Mouse (Mus musculus): ENCODE measurements around the gene Cys1. TPM values are rescaled to one million over a fixed set of nuclear protein-coding genes. Genes with fewer than 3 reads are reported as not detected.
A peak's percentile ranks its signal among the peaks of the same experiment; 100 is the strongest.

Cys1 gene
- total and polyA plus RNA-seq, 2 experiments from 2014 or later = 0.85 to 3.8 TPM

DNA sequence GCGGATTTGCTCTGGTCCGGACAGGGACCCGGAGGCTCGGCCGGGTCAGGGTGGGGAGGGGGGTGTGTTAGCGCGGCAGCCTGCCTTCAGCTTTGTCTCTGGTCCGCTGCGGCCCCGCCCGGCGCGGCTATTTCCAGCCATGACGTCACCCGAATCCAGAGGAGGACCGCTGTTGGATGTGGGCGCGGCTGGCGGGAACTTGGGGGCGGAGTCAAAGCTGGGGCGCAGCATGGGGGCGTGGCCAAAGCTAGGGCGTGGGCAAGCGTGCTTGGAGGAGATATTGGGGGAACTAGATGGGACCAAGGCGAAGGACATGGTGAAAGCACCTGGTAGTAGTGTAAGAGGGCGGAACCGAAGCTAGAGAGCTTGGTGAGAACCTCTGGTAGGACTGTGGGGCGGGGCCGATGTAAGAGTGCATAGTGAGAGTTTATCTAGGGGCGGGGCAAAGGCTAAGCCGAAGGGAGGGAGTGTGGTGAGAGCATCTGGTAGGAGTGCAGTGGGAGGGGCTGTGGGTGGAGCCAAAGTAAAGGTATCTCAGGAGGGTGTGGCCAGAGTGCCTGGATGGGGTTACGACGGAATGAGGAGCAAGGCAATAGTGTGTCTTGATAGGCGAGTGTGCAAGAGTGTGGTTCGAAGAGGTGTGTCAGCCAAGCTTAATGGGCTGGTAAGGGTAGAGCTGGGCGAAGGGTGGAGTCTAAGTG lies 29.8 kb downstream of the Cys1 start:
- no peaks in the 10 kb centered on the region for H3K27me3 ChIP-seq (ENCODE audit: control insufficient read depth, insufficient read depth, low read length)
- 1% methylated on average over 36 of the region's 36 CpGs for WGBS
- no peaks in the 10 kb centered on the region for H3K9me3 ChIP-seq (replicated peaks; ENCODE audit: control insufficient read depth, low read length)
- TF ChIP-seq EP300 (IDR thresholded peaks at IDR 0.05; ENCODE audit: low read depth) (no peak), CTCF (IDR thresholded peaks at IDR 0.05; ENCODE audit: low read depth) (no peak)
- peak; percentile 94 for DNase-seq (ENCODE audit: low spot score)
- peak overlapping the region; percentile 76 for H3K4me2 ChIP-seq (ENCODE audit: low read depth, low read length)
- H3K36me3 ChIP-seq (replicated peaks; ENCODE audit: control insufficient read depth, insufficient read depth, low read length) = peaks cover 35% of the 10 kb centered on the region
- peak overlapping the region; percentile 89 for H3K9ac ChIP-seq (replicated peaks; ENCODE audit: low read depth, low read length)
- peak overlapping the region; percentile 73 for H3K4me3 ChIP-seq (ENCODE audit: low read depth, low read length)
- peaks cover 21% of the 10 kb centered on the region for H3K4me1 ChIP-seq (ENCODE audit: control insufficient read depth, insufficient read depth)
- ATAC-seq (ENCODE audit: insufficient read depth, low read depth) = peak; percentile 80
- H3K27ac ChIP-seq (ENCODE audit: low read depth) = peak overlapping the region; percentile 95

DNA sequence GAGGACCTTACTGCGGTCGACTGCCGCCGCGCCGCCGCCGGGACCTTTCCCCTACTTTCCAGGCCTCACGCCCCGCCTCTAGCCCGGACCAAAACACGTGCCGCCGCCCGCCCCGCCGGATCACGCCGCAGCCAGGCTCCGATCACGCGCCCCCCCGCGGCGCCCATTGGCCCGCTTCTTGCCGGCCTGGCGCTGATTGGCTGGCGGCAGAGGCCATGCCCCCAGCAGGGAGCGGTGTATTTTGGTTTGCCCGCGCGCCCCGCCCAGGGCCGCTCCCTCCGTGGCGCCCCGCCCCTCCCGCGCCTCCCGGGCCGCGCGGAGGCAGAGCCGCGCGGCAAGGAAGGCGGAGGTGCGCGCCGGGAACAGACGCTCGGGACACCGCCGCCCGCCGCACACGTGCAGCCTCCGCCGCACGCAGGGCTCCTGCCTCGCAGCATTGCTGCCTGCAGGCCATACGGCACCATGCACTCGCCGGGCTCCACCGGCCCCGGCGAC lies 30.5 kb downstream of the Cys1 start, which contains the start of gene Klf11:
Gene Klf11 (plus strand): TSS at position 212 of the 495 bp plus-strand sequence.
- Histone ChIP-seq H3K4me2 (ENCODE audit: low read depth, low read length) (peak within 1 kb of the TSS; percentile 76), H3K36me3 (replicated peaks; ENCODE audit: control insufficient read depth, insufficient read depth, low read length) (peaks cover 28% of the 10 kb centered on the region), H3K4me1 (ENCODE audit: control insufficient read depth, insufficient read depth) (peaks cover 21% of the 10 kb centered on the region), H3K9me3 (replicated peaks; ENCODE audit: control insufficient read depth, low read length) (no peaks in the 10 kb centered on the region), H3K27me3 (ENCODE audit: control insufficient read depth, insufficient read depth, low read length) (no peaks in the 10 kb centered on the region), H3K4me3 (ENCODE audit: low read depth, low read length) (peak within 1 kb of the TSS; percentile 73), H3K9ac (replicated peaks; ENCODE audit: low read depth, low read length) (peak within 1 kb of the TSS; percentile 89), H3K27ac (ENCODE audit: low read depth) (peak within 1 kb of the TSS; percentile 95)
- under 1% methylated on average over 64 of the region's 68 CpGs for WGBS
- ATAC-seq (ENCODE audit: insufficient read depth, low read depth) = peak; percentile 93
- DNase-seq (ENCODE audit: low spot score) = peak; percentile 94
- no peak for TF ChIP-seq CTCF (IDR thresholded peaks at IDR 0.05; ENCODE audit: low read depth)
- peak; percentile 99 for TF ChIP-seq EP300 (IDR thresholded peaks at IDR 0.05; ENCODE audit: low read depth)

DNA sequence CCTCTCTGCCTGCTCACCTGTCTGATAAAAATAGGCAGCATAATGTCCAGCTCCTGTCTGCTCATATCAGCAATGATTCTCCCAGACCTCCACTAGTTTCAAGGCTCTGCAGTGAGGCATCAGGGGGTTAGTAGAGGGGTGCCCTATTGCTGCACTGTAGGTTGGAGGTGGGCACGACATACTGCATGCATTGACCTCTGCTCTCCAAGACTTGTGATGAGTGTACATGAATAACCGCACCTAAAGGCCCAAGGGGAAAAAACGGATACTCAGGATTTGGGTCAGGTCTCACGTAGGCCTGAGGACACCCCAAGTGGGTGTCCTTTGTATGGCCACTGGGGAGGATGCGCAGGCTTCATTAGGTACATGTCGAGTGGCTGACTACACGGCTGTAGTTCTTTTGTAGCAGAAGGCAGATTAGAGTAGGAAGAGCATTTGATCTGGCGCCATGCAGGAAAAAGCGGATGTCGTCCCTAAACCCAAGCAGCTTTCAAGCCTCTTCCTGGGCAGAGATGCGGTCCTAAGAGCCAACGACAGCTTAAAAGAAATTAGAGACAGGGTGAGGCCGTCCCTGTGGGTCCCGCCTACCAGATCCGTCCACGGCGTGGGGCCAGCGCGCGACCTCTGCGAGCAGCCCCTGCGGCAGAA lies 31.1 kb downstream of the Cys1 start:
- WGBS = 3% methylated on average over 22 of the region's 22 CpGs
- no peaks in the 10 kb centered on the region for H3K27me3 ChIP-seq (ENCODE audit: control insufficient read depth, insufficient read depth, low read length)
- no peak for TF ChIP-seq EP300 (IDR thresholded peaks at IDR 0.05; ENCODE audit: low read depth)
- no peak for TF ChIP-seq CTCF (IDR thresholded peaks at IDR 0.05; ENCODE audit: low read depth)
- ATAC-seq (ENCODE audit: insufficient read depth, low read depth) (peak; percentile 0; the same call in 1 of the 2 replicates), DNase-seq (ENCODE audit: low spot score) (no peak)
- H3K4me2 ChIP-seq (ENCODE audit: low read depth, low read length) = peak overlapping the region; percentile 61
- peaks cover 21% of the 10 kb centered on the region for H3K4me1 ChIP-seq (ENCODE audit: control insufficient read depth, insufficient read depth)
- H3K4me3 ChIP-seq (ENCODE audit: low read depth, low read length) = peak overlapping the region; percentile 73
- peak overlapping the region; percentile 44 for H3K9ac ChIP-seq (replicated peaks; ENCODE audit: low read depth, low read length)
- H3K36me3 ChIP-seq (replicated peaks; ENCODE audit: control insufficient read depth, insufficient read depth, low read length) = peaks cover 23% of the 10 kb centered on the region
- H3K9me3 ChIP-seq (replicated peaks; ENCODE audit: control insufficient read depth, low read length) = no peaks in the 10 kb centered on the region
- peak overlapping the region; percentile 95 for H3K27ac ChIP-seq (ENCODE audit: low read depth)

DNA sequence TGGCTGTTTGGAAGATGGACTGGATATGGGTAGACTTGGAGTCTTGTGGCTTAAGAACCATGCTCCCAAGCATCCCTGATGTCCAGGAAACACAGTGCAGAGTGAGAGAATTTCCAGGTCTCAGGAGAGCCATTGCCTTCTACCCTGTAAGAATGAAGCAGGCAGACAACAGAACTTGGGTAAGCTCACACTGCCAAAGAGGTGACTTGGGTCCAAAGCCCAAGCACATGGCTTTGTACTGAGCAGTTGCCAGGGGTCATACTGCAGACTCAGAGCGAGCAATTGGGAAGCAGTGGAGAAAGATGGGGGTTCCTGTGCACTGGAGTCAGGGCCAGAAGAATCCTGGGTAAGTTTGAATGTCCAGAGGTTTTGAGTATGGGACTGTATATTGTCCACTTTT lies 33.5 kb downstream of the Cys1 start:
- H3K4me2 ChIP-seq (ENCODE audit: low read depth, low read length) = no peak overlapping the region
- no peaks in the 10 kb centered on the region for H3K9me3 ChIP-seq (replicated peaks; ENCODE audit: control insufficient read depth, low read length)
- H3K27ac ChIP-seq (ENCODE audit: low read depth) = no peak overlapping the region
- no peaks in the 10 kb centered on the region for H3K36me3 ChIP-seq (replicated peaks; ENCODE audit: control insufficient read depth, insufficient read depth, low read length)
- WGBS = 67% methylated on average over 1 of the region's 1 CpGs
- no peak overlapping the region for H3K4me3 ChIP-seq (ENCODE audit: low read depth, low read length)
- H3K9ac ChIP-seq (replicated peaks; ENCODE audit: low read depth, low read length) = no peak overlapping the region
- DNase-seq (ENCODE audit: low spot score) = no peak
- H3K4me1 ChIP-seq (ENCODE audit: control insufficient read depth, insufficient read depth) = peaks cover 31% of the 10 kb centered on the region
- TF ChIP-seq CTCF (IDR thresholded peaks at IDR 0.05; ENCODE audit: low read depth) (no peak), EP300 (IDR thresholded peaks at IDR 0.05; ENCODE audit: low read depth) (no peak)
- H3K27me3 ChIP-seq (ENCODE audit: control insufficient read depth, insufficient read depth, low read length) = no peaks in the 10 kb centered on the region
- ATAC-seq (ENCODE audit: insufficient read depth, low read depth) = no peak

GRCm38 (mm10) chr12:24645901-24646300 lies 35.7 kb downstream of the Cys1 start:
- H3K4me3 ChIP-seq (ENCODE audit: low read depth, low read length) = no peak overlapping the region
- H3K9me3 ChIP-seq (replicated peaks; ENCODE audit: control insufficient read depth, low read length) = no peaks in the 10 kb centered on the region
- no peak overlapping the region for H3K9ac ChIP-seq (replicated peaks; ENCODE audit: low read depth, low read length)
- H3K27ac ChIP-seq (ENCODE audit: low read depth) = no peak overlapping the region
- TF ChIP-seq EP300 (IDR thresholded peaks at IDR 0.05; ENCODE audit: low read depth) (no peak), CTCF (IDR thresholded peaks at IDR 0.05; ENCODE audit: low read depth) (no peak)
- H3K4me2 ChIP-seq (ENCODE audit: low read depth, low read length) = no peak overlapping the region
- no peaks in the 10 kb centered on the region for H3K36me3 ChIP-seq (replicated peaks; ENCODE audit: control insufficient read depth, insufficient read depth, low read length)
- 76% methylated on average over 6 of the region's 6 CpGs for WGBS
- peaks cover 37% of the 10 kb centered on the region for H3K4me1 ChIP-seq (ENCODE audit: control insufficient read depth, insufficient read depth)
- ATAC-seq (ENCODE audit: insufficient read depth, low read depth) = no peak
- no peak for DNase-seq (ENCODE audit: low spot score)
- no peaks in the 10 kb centered on the region for H3K27me3 ChIP-seq (ENCODE audit: control insufficient read depth, insufficient read depth, low read length)

Measured in heart, postnatal 0 days (tissue).